Mouse (Mus musculus) gastrocnemius, postnatal 10 days (tissue): ENCODE data around the gene N4bp1. TPM values are rescaled to one million over a fixed set of nuclear protein-coding genes. Genes with fewer than 3 reads are reported as not detected.

Experiments used
- DNase-seq: peaks from one replicate; pipeline ENCODE4 v3.0.0; 2021; ENCODE audit warnings: mixed read lengths
- total RNA-seq, 2 experiments: library from RNA; stranded (reverse); gene quantifications; 2 replicates each; pipeline ENCODE4 v1.2.3; 2021

The N4bp1 gene
- total RNA-seq, 2 experiments from 2014 or later = 15.4 to 21.7 TPM

DNA sequence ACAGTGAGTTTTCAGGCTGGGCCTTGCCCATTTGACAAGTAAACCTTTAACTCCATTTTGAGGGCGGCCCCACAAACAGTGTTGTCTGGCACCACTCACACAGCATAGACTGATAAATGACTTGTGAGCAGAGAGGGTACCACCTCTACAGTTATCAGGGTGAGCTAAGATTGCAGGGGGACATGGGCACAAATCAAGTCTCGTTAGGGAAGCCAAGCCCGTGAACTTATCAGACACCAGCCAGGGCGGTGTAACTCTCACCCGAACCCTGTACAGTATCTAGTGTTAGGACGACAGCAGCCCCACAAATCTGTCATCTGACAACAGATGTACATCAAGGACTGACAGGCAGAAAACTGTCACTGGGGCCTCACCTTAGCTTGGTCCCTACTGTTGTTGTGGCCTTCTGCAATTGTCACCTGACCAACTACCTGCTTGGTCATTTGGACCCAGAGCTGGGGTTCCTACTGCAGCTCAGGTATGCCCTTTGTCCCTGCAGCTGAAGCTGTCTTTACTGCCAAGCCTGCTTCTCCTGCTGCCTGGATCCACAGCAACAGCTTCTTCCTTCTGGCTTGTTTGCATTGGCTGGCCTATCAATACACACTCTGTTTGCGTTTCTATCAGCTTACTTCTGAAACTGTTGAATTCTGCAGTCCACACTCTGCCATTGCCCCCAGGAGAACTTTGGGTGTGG lies 12.8 kb upstream of the N4bp1 start:
- no peak for DNase-seq

DNA sequence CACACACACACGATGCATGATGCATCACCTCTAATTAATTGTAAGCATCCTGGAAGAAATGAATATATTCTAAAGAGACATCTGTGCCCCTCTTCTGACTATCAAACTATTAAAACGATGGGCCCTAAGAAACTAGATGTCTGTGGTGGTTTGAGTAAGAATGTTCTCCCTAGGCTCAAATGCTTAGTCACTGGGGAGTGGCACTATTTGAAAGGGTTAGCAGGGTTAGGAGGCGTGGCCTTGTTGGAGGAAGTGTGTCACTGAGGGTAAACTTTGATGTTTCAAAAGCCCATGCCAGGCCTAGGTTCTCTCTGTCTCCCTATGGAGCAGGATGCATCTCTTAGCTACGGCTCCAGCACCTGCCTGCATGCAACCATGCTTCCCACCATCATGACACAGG lies 10.3 kb upstream of the N4bp1 start:
- DNase-seq = no peak

DNA sequence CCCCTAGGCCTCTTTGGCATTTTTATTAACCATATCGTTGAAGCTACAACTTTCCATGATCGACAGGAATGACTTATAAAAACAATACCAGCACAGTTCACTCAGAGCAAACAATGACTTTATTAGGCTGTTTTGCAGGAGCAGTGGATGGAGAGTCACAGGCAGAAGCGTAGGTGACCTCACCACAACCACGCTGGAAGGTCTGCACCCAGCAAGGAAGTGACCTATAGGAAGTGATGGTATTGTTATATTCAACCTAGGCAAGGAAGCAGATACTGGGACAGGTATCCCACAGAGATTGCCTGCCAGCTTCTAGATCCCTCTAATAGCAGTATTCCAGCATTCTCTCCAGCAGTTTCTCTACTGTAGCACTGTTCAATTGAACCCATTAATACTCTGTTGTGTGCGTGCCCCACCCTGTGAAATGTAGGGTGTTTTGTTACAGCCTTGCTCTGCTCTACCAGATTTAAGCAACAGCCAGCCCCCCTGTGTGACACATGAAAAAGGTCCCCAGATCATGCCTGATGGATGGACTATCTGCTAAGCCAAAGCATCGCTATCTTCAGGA lies 9.2 kb upstream of the N4bp1 start:
- DNase-seq = no peak

- no peak for DNase-seq
Observed at GRCm38 (mm10) chr8:86893554-86893953, 8.5 kb upstream of the N4bp1 start.

- DNase-seq = no peak
Observed at GRCm38 (mm10) chr8:86891533-86891932, 6.5 kb upstream of the N4bp1 start.

- no peak for DNase-seq
Observed at GRCm38 (mm10) chr8:86888058-86888939, 3.2 kb upstream of the N4bp1 start.

GRCm38 (mm10) chr8:86884067-86884466 lies 991 bp downstream of the N4bp1 start:
- DNase-seq = no peak

GRCm38 (mm10) chr8:86882568-86883478 lies 2.2 kb downstream of the N4bp1 start:
- no peak for DNase-seq

DNA sequence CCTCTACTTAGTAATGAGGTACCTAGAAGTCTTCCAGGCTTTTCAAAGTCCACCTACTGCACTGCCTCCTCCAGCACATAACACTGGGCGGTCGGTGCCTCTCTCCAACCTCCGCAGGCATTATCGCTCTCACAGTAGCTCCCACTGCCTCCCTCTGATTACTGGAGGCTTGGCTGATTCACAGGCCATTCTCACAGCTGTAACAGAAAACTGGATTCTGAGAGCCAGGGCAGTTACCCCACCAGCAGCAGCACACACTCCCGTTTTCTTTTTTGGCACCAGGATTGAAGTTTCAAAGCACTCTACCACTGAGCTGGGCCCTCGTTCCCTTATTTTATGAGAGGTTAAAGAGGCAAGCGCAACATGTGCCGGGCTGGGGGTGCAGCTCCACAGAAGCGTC lies 3.1 kb downstream of the N4bp1 start:
- no peak for DNase-seq

DNA sequence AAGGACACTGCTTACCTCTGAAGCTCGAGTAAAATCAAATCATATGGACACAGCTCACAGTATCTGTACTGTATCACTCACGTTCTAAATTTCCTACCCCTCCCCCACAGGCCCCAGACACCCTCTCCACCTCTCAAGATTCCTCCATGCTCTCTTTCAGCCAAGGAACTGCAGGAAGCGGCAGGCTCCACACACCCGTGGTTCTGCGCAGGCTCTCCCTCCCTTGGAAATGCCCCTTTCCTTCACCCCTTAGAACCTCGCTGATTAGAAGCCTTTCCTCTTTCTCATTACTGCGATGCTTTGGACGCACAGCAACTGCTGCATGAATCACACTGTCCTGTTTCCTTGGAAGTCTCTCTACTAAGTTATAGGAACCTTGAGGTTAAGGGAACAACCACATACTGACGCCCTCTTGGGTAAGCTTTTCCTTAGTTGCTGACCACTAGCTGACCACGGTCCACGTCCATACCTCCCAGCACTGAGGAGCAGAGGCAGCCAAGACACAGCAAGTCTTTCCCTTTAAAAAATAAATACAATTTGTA lies 3.9 kb downstream of the N4bp1 start:
- DNase-seq = no peak

- no peak for DNase-seq
Observed at GRCm38 (mm10) chr8:86876831-86877230, 8.2 kb downstream of the N4bp1 start.

GRCm38 (mm10) chr8:86874055-86874454 lies 11.0 kb downstream of the N4bp1 start:
- DNase-seq = no peak

DNA sequence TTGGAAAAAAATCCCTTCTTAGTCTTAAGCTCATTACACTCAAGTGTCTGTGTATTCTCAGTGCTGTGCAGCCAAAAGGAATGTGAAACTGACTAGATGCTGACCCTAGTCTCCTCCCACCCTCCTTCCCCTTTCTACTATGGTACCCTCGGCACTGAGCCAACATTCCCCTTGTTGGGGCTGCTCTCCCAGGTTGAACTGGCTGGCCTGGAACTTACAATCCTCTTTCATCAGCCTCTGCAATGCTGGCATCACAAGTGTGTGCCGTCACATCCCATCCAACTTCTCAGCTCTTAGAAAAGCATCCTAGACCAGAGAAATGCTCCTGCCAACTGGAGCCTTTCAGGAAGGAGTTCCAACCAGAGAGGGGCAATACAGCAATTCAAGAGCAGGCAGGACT lies 11.9 kb downstream of the N4bp1 start:
- peak; percentile 35 for DNase-seq

- DNase-seq = no peak
Observed at GRCm38 (mm10) chr8:86872097-86872815, 12.8 kb downstream of the N4bp1 start.

- DNase-seq = no peak
Observed at GRCm38 (mm10) chr8:86871421-86871820, 13.6 kb downstream of the N4bp1 start.

DNA sequence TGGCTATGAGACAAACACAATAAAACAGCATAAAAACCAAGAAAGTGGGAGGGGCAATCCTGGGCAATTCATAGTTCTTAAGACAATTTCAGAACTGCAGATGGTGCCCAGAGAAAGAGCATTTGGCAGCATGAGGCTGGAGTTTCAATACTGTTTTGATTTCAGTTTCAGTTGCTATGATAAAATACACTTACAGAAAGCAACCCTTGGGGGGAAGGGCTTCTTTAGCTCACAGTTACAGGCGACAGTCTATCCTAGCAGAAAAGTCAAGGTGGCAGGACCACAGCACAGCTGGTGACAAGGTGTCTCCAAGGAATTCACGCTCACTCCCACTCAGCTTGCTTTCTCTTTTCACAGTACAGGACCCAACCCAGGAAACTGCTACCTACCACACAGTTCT lies 14.3 kb downstream of the N4bp1 start:
- no peak for DNase-seq

- DNase-seq = no peak
Observed at GRCm38 (mm10) chr8:86868041-86868440, 17.0 kb downstream of the N4bp1 start.

GRCm38 (mm10) chr8:86864764-86865163 lies 20.3 kb downstream of the N4bp1 start:
- no peak for DNase-seq

DNA sequence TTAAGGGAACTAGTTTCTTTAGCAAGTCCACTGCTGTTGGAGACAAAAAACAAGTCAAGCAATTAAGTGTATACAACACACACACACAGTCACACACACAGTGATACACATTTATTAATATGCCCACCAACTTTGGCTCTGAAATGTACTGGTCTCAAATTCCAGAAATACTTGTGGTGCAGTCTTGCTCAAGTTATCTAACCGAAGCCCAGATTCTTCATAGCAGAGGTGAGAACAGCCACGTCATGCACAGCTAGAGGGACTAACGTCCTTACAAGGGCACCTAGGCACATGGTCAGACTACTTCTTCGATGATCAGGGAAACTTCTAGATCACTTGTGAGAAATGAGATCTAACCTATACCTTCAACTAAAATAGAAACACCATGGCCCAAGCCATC lies 22.2 kb downstream of the N4bp1 start:
- no peak for DNase-seq

- DNase-seq = no peak
Observed at GRCm38 (mm10) chr8:86862155-86862816, 22.8 kb downstream of the N4bp1 start.

GRCm38 (mm10) chr8:86861516-86861915 lies 23.5 kb downstream of the N4bp1 start:
- DNase-seq = no peak
